Mouse (Mus musculus) midbrain, embryonic 16.5 days (tissue): Measurements from ENCODE around the gene Phactr1. TPM values are rescaled to one million over a fixed set of nuclear protein-coding genes. Genes with fewer than 3 reads are reported as not detected.

Source experiments
- ATAC-seq: fragments of 200-750 bp; cut with Nextera tagmentation; 2 replicates; pipeline ENCODE4 v1.8.0; 2017; ENCODE audit warnings: moderate TSS enrichment
- H3K27ac ChIP-seq: fragments of 300-500 bp; sonication (generic); 2 replicates; pipeline ENCODE4 v1.5.1; 2014; ENCODE audit warnings: mild to moderate bottlenecking, low read length, mixed read lengths
- H3K27me3 ChIP-seq: fragments of 300-500 bp; sonication (generic); 2 replicates; pipeline ENCODE4 v1.6.1; 2014; ENCODE audit warnings: low read depth, low read length, mixed read lengths; ENCODE audit not compliant: control insufficient read depth, insufficient read depth
- H3K36me3 ChIP-seq: fragments of 300-500 bp; sonication (generic); 2 replicates; pipeline ENCODE4 v1.6.1; 2014; ENCODE audit warnings: mild to moderate bottlenecking, low read length, moderate library complexity, mixed read lengths; ENCODE audit not compliant: control insufficient read depth, insufficient read depth
- H3K4me1 ChIP-seq: fragments of 300-500 bp; sonication (generic); 2 replicates; pipeline ENCODE4 v1.6.1; 2014; ENCODE audit warnings: mild to moderate bottlenecking, low read length, mixed read lengths; ENCODE audit not compliant: control insufficient read depth, insufficient read depth
- H3K4me2 ChIP-seq: fragments of 300-500 bp; sonication (generic); 2 replicates; pipeline ENCODE4 v1.6.1; 2014; ENCODE audit warnings: mild to moderate bottlenecking, low read length, mixed read lengths
- H3K4me3 ChIP-seq: fragments of 300-500 bp; sonication (generic); 2 replicates; pipeline ENCODE4 v1.5.1; 2014; ENCODE audit warnings: low read depth, mild to moderate bottlenecking, low read length, moderate library complexity, mixed read lengths
- H3K9ac ChIP-seq: fragments of 300-500 bp; sonication (generic); 2 replicates; pipeline ENCODE4 v1.6.1; 2014; ENCODE audit warnings: low read depth, low read length, mixed read lengths
- H3K9me3 ChIP-seq: fragments of 300-500 bp; sonication (generic); replicated peaks from 2 replicates; pipeline ENCODE4 v1.6.1; 2014; ENCODE audit warnings: mild to moderate bottlenecking, low read length, mixed read lengths; ENCODE audit not compliant: control insufficient read depth, poor library complexity, severe bottlenecking
- WGBS: fragments of 180-500 bp; shearing (Covaris S2); extraction: QIAGEN DNeasy Blood & Tissue Kit; methylation state at CpG from one replicate; pipeline ENCODE4 v1.1.7; 2014; 5-methylcytosine and 5-hydroxymethylcytosine counted together
- polyA plus RNA-seq: library from polyadenylated mRNA; unstranded; fragments of >200 nt; fragmentation: Nextera tagmentation; extraction: Ambion mirVana; gene quantifications from 2 replicates; pipeline ENCODE4 v1.2.1, GENCODE M21; 2015

Gene Phactr1
- polyA plus RNA-seq, 1 experiment from 2014 or later = 62.5 TPM

DNA sequence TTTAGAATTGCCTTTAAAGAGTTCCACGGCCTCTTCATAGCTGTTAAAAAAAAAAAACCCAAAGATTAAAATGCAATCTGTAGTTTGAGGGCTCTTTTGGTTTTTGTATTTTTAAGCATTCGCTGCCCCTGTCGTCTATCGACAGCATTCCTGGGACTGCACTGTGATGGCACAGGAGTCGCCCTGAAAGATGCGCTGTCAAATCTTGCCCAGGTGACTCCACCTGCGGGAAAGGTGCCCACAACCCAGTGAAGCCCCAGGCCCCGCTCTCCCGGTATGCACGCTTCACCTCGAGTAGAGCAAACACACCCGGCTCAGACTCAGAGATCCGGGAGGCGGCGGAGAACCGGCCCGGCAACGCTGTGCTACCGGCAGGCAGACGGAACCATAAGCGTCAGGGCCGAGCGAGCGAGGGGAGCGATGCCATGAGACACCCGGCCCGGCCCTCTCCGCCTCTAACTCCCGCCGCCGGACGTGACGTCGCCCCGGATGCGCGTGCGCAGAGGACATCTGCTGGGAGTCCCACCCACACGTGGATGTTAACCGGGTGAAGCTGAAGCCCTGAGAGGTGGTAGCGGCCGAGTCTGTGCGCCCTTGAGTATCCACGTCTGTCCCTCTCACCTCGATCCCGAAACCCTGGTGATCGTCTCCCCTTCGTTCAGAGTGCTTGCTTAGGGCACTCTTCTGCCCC, 490.7 kb downstream of the Phactr1 start, which contains the start of gene Tbc1d7:
Tbc1d7 (minus strand) TSS at position 482 of the 691 bp plus-strand sequence.
- no peaks in the 10 kb centered on the region for H3K27me3 ChIP-seq
- WGBS = under 1% methylated on average over 44 of the region's 48 CpGs
- no peaks in the 10 kb centered on the region for H3K36me3 ChIP-seq
- H3K9me3 ChIP-seq = no peaks in the 10 kb centered on the region
- H3K27ac ChIP-seq = peak within 1 kb of the TSS; percentile 91
- peak within 1 kb of the TSS; percentile 62 for H3K4me3 ChIP-seq
- peak within 1 kb of the TSS; percentile 76 for H3K4me2 ChIP-seq
- H3K4me1 ChIP-seq = peaks cover 6% of the 10 kb centered on the region; the same call in 1 of the 2 replicates
- ATAC-seq = peak; percentile 94
- peak within 1 kb of the TSS; percentile 80 for H3K9ac ChIP-seq

DNA sequence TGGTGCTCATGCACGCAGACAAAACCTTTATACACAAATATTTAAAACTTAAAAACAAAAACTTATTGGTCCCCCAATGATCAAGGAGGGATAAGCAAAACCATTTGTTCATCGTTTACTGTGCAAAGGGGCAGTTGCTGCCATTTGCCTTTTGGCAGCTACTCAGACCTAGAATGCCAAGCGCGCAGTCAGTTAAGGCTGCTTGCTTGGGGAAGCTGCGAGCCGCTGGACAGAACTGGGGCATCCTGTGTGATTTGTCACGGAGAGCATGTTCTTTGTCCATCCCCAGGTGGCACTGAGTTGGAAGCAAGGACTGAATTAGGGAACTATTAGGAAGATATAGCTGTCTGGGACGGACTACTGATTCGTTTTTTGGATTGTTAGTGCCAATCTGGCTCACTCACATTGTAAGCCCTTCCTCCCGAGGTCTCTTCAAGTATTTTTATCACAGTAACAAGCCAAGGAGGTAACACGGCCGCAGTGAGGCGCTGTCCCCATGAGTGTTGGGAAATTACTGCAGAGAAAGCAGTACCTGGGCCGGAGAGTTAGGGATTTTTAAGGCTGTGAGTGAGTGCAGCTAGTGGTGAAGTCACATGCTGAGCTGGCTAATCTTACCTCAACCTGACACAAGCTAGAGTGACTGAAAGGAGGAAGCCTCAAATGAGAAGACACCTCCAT, 491.8 kb downstream of the Phactr1 start:
- Histone ChIP-seq H3K4me1 (peaks cover 6% of the 10 kb centered on the region; the same call in 1 of the 2 replicates), H3K27me3 (no peaks in the 10 kb centered on the region), H3K36me3 (no peaks in the 10 kb centered on the region), H3K4me3 (peak overlapping the region; percentile 62), H3K27ac (no peak overlapping the region; the same call in 1 of the 2 replicates), H3K9me3 (no peaks in the 10 kb centered on the region), H3K9ac (peak overlapping the region; percentile 76), H3K4me2 (peak overlapping the region; percentile 76)
- WGBS = 36% methylated on average over 14 of the region's 14 CpGs
- no peak for ATAC-seq

DNA sequence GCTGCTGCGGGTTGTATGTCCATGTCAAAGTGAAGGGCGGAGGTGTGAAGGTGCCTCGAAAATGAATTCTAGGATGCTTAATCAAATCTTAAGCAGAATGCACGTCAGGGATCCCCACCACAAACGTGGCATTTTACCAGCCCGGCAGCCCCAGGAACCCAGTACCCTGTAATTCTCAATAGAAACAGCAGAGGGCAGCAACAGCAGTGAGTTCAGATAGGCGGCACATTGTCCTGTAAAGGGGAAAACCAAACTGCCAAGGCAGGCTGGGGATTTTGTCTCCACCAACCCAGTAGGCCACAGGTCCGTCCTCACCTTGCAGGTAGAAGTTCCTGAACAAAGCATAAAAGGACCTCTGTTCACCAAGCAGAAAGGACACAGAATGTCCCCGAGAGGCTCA, 492.8 kb downstream of the Phactr1 start:
- H3K4me1 ChIP-seq = peaks cover 6% of the 10 kb centered on the region; the same call in 1 of the 2 replicates
- ATAC-seq = no peak
- no peaks in the 10 kb centered on the region for H3K36me3 ChIP-seq
- no peak overlapping the region for H3K4me2 ChIP-seq
- no peaks in the 10 kb centered on the region for H3K9me3 ChIP-seq
- no peak overlapping the region for H3K27ac ChIP-seq
- no peak overlapping the region for H3K4me3 ChIP-seq
- H3K27me3 ChIP-seq = no peaks in the 10 kb centered on the region
- H3K9ac ChIP-seq = no peak overlapping the region
- WGBS = 15% methylated on average over 9 of the region's 9 CpGs

DNA sequence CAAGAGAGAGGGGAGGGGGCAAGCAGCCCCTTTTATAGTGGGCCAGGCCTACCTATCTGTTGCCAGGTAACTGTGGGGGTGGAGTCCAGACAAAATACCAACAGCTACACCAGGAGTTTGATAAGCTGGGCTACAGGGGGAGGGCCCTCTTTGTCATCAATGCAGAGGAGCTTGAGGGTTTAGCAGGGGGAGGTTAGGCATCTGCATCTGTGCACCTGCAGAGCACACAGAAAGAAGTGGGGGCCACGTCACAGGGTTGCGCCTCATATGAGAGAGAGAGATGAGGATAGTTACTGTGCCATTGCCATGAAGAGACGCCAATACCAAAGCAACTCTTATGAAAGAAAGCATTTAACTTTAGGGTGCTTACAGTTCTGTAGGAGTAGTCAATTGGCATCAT, 496.3 kb downstream of the Phactr1 start:
- no peaks in the 10 kb centered on the region for H3K9me3 ChIP-seq
- WGBS = 98% methylated on average over 3 of the region's 3 CpGs
- H3K4me1 ChIP-seq = peaks cover 5% of the 10 kb centered on the region; the same call in 1 of the 2 replicates
- H3K27ac ChIP-seq = no peak overlapping the region
- no peak overlapping the region for H3K4me3 ChIP-seq
- H3K4me2 ChIP-seq = no peak overlapping the region
- H3K36me3 ChIP-seq = no peaks in the 10 kb centered on the region
- ATAC-seq = no peak
- no peaks in the 10 kb centered on the region for H3K27me3 ChIP-seq
- no peak overlapping the region for H3K9ac ChIP-seq

DNA sequence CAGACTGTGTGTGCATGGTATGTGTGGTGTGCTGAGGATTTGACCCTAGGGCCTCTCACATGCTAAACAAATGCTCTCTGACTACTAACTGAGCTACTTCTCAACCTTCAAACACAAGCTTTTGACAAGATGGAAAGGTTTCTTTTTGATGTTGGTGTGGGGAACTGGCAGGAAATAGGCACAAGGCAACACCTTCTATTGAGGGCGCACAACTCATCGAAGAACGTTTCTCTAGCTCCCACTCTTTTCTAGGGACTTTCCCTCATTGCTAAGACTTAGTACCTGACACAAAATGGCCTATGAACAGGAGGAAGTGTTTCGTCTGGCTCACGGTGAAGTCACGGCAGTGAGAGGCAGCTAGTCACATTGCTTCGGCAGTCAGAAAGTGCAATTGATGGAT, 496.9 kb downstream of the Phactr1 start:
- no peak overlapping the region for H3K4me3 ChIP-seq
- no peak overlapping the region for H3K9ac ChIP-seq
- no peaks in the 10 kb centered on the region for H3K36me3 ChIP-seq
- no peak overlapping the region for H3K27ac ChIP-seq
- no peak for ATAC-seq
- peaks cover 2% of the 10 kb centered on the region; the same call in 1 of the 2 replicates for H3K4me1 ChIP-seq
- H3K9me3 ChIP-seq = no peaks in the 10 kb centered on the region
- no peaks in the 10 kb centered on the region for H3K27me3 ChIP-seq
- H3K4me2 ChIP-seq = no peak overlapping the region
- 93% methylated on average over 7 of the region's 7 CpGs for WGBS

DNA sequence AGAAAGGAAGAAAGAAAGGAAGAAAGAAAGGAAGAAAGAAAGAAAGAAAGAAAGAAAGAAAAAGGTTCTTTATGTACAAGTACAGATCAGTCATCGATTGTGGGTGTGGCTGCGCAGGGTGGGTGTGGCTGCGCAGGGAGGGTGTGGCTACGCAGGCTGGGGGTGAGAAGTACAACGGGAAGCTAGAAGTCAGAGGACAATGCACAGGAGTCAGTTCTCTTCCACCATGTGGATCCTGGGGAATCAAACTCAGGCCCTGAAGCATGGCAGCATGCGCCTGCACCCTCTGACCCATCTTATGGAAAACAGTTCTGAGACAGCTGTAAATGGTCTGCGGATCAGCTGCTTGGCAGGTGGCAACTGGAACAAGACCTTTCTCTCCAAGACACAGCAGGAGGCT, 500.7 kb downstream of the Phactr1 start:
- H3K9me3 ChIP-seq = no peaks in the 10 kb centered on the region
- H3K4me2 ChIP-seq = no peak overlapping the region
- no peak overlapping the region for H3K27ac ChIP-seq
- no peak for ATAC-seq
- WGBS = 61% methylated on average over 7 of the region's 7 CpGs
- H3K27me3 ChIP-seq = no peaks in the 10 kb centered on the region
- no peak overlapping the region for H3K4me3 ChIP-seq
- H3K9ac ChIP-seq = no peak overlapping the region
- peaks cover 12% of the 10 kb centered on the region for H3K4me1 ChIP-seq
- no peaks in the 10 kb centered on the region for H3K36me3 ChIP-seq

DNA sequence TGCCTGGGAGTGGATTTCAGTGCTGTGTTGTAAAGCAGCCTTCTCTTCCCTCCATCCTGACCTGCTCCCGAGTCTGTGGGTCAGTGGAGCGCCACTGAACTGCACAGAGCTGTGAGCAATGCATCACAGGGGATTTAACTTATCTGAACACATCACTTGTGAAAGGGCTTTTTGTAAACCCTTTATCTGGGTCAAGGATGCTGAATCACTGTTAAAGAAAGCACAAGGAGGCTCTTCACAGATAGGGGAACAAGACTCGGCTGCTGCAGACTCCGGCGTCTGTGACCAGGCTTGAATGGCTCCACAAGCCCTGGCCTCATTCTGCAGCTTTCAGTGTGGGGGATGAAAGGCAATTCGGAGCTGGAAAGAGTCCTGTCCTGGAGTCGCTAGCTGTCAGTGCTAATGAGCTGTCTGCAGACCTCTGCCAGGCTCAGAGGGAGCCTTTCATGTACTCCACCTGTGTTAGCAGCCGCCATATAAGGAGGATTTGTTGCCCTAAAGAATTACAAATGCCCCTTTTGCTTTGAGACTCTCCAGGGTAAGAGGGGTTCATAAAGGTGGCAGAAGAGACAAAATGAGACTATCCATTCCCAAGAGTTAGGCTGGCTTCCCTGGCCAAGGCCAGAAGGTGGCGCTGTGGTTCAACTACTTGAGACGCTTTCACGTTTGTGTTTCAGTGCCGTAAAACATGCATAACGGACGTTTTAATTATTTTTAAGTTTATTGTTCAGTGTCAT, 502.2 kb downstream of the Phactr1 start:
- Histone ChIP-seq H3K4me1 (peaks cover 12% of the 10 kb centered on the region), H3K4me2 (peak overlapping the region; percentile 49), H3K9ac (no peak overlapping the region), H3K27ac (no peak overlapping the region; the same call in 1 of the 2 replicates), H3K4me3 (peak overlapping the region; percentile 21), H3K9me3 (no peaks in the 10 kb centered on the region), H3K27me3 (no peaks in the 10 kb centered on the region), H3K36me3 (no peaks in the 10 kb centered on the region)
- ATAC-seq = peak; percentile 81
- WGBS = 9% methylated on average over 14 of the region's 14 CpGs

DNA sequence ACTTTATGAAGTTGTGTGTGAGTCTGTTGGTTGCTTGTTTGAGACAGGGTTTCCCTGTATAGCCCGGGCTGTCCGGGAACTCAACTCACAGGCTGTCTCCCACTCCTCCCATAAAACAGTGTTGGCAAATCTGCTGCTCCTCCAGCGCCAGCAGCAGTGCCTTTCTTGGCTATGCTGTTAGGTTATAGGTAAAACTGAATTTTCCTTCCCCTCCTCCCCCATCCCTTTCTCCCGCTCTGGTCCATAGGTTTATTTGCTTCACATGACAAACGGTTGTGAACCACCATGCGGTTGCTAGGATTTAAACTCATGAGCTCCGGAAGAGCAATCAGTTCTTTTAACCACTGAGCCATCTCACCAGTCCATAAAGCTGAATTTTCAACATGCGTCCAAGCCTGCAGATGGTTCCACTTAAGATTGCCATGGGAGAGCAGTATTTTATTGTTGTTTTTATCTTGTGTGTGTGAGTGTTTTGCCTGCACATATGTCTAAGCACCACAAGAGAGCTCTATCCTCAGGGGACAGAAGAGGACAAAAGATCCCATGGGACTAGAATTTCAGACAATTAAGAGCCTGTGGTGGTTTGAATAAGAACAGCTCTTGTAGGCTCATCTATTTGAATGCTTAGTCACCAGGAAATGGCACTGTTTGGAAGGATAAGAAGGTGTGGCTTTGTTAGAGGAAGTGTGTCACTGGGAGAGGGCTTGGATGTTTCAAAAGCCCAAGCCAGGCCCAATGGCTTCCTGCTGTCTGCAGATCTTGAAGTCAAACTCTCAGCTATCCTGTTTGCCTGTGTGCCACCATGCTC, 503.0 kb downstream of the Phactr1 start:
- H3K27me3 ChIP-seq = no peaks in the 10 kb centered on the region
- no peaks in the 10 kb centered on the region for H3K36me3 ChIP-seq
- H3K4me2 ChIP-seq = peak overlapping the region; percentile 49
- 39% methylated on average over 8 of the region's 8 CpGs for WGBS
- no peaks in the 10 kb centered on the region for H3K9me3 ChIP-seq
- no peak overlapping the region for H3K27ac ChIP-seq
- no peak overlapping the region for H3K9ac ChIP-seq
- peaks cover 12% of the 10 kb centered on the region for H3K4me1 ChIP-seq
- ATAC-seq = peak; percentile 72
- H3K4me3 ChIP-seq = peak overlapping the region; percentile 21
